Mouse (Mus musculus) embryonic facial prominence, embryonic 11.5 days (tissue): ENCODE measurements around the gene Ltv1. TPM values are rescaled to one million over a fixed set of nuclear protein-coding genes. Genes with fewer than 3 reads are reported as not detected.

ENCODE experiments used
- ATAC-seq: fragments of 200-750 bp; cut with Nextera tagmentation; replicated peaks from 2 replicates; pipeline ENCODE4 v1.8.0; 2017; ENCODE audit warnings: low read depth; ENCODE audit not compliant: insufficient number of reproducible peaks, low FRiP score, low TSS enrichment
- DNase-seq: peaks from one replicate; pipeline ENCODE4 v3.0.0-alpha.2; 2015; ENCODE audit warnings: low spot score
- H3K27ac ChIP-seq: fragments of 300-500 bp; sonication (generic); replicated peaks from 2 replicates; pipeline ENCODE4 v1.5.1; 2014; ENCODE audit warnings: mild to moderate bottlenecking, low read depth, low read length, control low read depth
- H3K27me3 ChIP-seq: fragments of 300-500 bp; sonication (generic); 2 replicates; pipeline ENCODE4 v1.6.1; 2014; ENCODE audit warnings: mild to moderate bottlenecking, low read length, moderate library complexity, mixed read lengths; ENCODE audit not compliant: control insufficient read depth, insufficient read depth
- H3K36me3 ChIP-seq: fragments of 300-500 bp; sonication (generic); replicated peaks from 2 replicates; pipeline ENCODE4 v1.6.1; 2014; ENCODE audit warnings: low read depth, mild to moderate bottlenecking, low read length, moderate library complexity, mixed read lengths; ENCODE audit not compliant: control insufficient read depth, insufficient read depth
- H3K4me1 ChIP-seq: fragments of 300-500 bp; sonication (generic); 2 replicates; pipeline ENCODE4 v1.6.1; 2014; ENCODE audit warnings: low read length, mixed read lengths; ENCODE audit not compliant: control insufficient read depth, insufficient read depth
- H3K4me2 ChIP-seq: fragments of 300-500 bp; sonication (generic); 2 replicates; pipeline ENCODE4 v1.6.1; 2014; ENCODE audit warnings: low read depth, mild to moderate bottlenecking, control low read depth, low read length, moderate library complexity
- H3K4me3 ChIP-seq: fragments of 300-500 bp; sonication (generic); 2 replicates; pipeline ENCODE4 v1.5.1; 2014; ENCODE audit warnings: low read depth, low read length, control low read depth
- H3K9ac ChIP-seq: fragments of 300-500 bp; sonication (generic); replicated peaks from 2 replicates; pipeline ENCODE4 v1.6.1; 2014; ENCODE audit warnings: mild to moderate bottlenecking, control low read depth, low read length
- H3K9me3 ChIP-seq: fragments of 300-500 bp; sonication (generic); replicated peaks from 2 replicates; pipeline ENCODE4 v1.6.1; 2016; ENCODE audit warnings: mild to moderate bottlenecking, low read length, inconsistent platforms, mixed read lengths; ENCODE audit not compliant: control insufficient read depth
- WGBS: fragments of 180-500 bp; shearing (Covaris S2); extraction: QIAGEN DNeasy Blood & Tissue Kit; methylation state at CpG from one replicate; pipeline ENCODE4 v1.1.7; 2014; 5-methylcytosine and 5-hydroxymethylcytosine counted together
- polyA plus RNA-seq: library from polyadenylated mRNA; unstranded; fragments of >200 nt; fragmentation: Nextera tagmentation; extraction: Ambion mirVana; gene quantifications from 2 replicates; pipeline ENCODE4 v1.2.1, GENCODE M21; 2014

Ltv1 gene
- polyA plus RNA-seq, 1 experiment from 2014 or later = 85.0 TPM

DNA sequence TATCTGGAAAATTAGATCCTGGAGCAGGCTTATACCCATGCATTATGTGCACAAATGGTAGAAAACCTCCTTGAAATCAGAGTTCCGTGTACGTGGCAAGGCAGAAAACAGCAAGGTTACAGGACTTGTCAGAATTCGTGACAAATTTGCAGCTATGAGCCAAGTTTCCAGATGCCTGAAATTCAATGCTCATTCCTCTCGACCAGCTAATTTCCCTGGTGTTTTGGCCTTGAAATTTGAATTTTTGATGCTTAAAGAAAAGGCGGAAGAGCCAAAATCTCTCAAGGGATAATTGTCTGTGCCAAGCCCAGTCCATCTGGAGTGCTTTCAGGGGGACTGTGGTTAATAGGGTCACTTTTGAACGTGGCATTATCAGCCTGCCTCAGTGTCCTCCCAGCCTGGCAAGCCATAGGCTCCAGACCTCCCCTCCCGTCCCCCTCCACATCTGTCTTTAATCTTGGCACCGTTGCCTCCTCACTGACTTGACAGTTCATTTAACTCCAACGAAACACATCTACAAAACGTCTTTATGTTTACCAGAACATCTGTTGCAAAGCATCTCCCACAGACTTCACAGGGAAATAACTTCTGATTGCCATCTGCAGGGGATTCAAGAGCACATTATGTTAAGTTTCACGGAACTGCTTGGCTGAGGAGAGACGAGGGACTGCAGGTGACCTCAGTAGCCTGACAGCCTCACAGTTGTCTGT lies 22.1 kb downstream of the Ltv1 start:
- 22% methylated on average over 12 of the region's 12 CpGs for WGBS
- Histone ChIP-seq H3K9ac (no peak overlapping the region), H3K36me3 (no peaks in the 10 kb centered on the region), H3K4me1 (peaks cover 3% of the 10 kb centered on the region), H3K27me3 (no peaks in the 10 kb centered on the region), H3K27ac (0 out of 2 replicates have a peak overlapping the region, but pooled peaks have one; percentile 13), H3K9me3 (no peaks in the 10 kb centered on the region), H3K4me2 (peak overlapping the region; percentile 7), H3K4me3 (no peak overlapping the region)
- ATAC-seq (peak; percentile 61; the same call in 1 of the 2 replicates), DNase-seq (peak; percentile 77)

DNA sequence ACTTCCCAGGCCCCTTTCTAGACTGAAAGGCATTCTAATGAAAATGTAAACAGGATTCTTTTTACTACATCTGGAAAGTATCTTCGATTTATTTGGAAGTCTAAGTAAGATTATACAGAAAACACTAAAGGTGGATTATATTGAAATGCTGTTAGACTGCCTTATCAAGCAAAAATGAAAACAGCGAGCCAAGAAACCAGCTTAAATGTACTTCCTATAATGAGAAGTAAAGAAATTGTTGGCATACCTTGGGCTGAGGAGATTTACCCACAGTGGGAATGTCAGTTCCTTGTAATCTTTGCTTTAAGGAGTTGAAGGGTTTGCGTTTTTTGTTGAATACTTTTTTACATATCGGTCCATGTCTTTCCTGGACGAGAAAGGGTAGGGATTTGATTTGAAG lies 24.5 kb downstream of the Ltv1 start:
- DNase-seq = peak; percentile 39
- Histone ChIP-seq H3K4me3 (no peak overlapping the region), H3K4me1 (peaks cover 3% of the 10 kb centered on the region), H3K36me3 (no peaks in the 10 kb centered on the region), H3K9ac (no peak overlapping the region), H3K27me3 (no peaks in the 10 kb centered on the region), H3K9me3 (no peaks in the 10 kb centered on the region), H3K4me2 (no peak overlapping the region), H3K27ac (peak overlapping the region; percentile 28)
- 75% methylated on average over 5 of the region's 5 CpGs for WGBS
- ATAC-seq = no peak

GRCm38 (mm10) chr10:13162031-13162430 lies 30.9 kb downstream of the Ltv1 start:
- Histone ChIP-seq H3K4me2 (no peak overlapping the region), H3K27ac (no peak overlapping the region), H3K27me3 (no peaks in the 10 kb centered on the region), H3K4me3 (no peak overlapping the region), H3K4me1 (no peaks in the 10 kb centered on the region), H3K9ac (no peak overlapping the region), H3K9me3 (no peaks in the 10 kb centered on the region), H3K36me3 (no peaks in the 10 kb centered on the region)
- DNase-seq (no peak), ATAC-seq (no peak)
- WGBS = 85% methylated on average over 4 of the region's 4 CpGs

- 88% methylated on average over 4 of the region's 4 CpGs for WGBS
- no peak overlapping the region for H3K27ac ChIP-seq
- DNase-seq (no peak), ATAC-seq (no peak)
- no peak overlapping the region for H3K9ac ChIP-seq
- H3K4me1 ChIP-seq = no peaks in the 10 kb centered on the region
- no peaks in the 10 kb centered on the region for H3K27me3 ChIP-seq
- H3K9me3 ChIP-seq = no peaks in the 10 kb centered on the region
- no peak overlapping the region for H3K4me3 ChIP-seq
- no peak overlapping the region for H3K4me2 ChIP-seq
- no peaks in the 10 kb centered on the region for H3K36me3 ChIP-seq
Measured at GRCm38 (mm10) chr10:13160913-13161312, 32.1 kb downstream of the Ltv1 start.

GRCm38 (mm10) chr10:13155377-13155776 lies 37.6 kb downstream of the Ltv1 start:
- DNase-seq (no peak), ATAC-seq (no peak)
- Histone ChIP-seq H3K36me3 (no peaks in the 10 kb centered on the region), H3K4me3 (no peak overlapping the region), H3K9ac (no peak overlapping the region), H3K9me3 (no peaks in the 10 kb centered on the region), H3K27me3 (no peaks in the 10 kb centered on the region), H3K4me1 (no peaks in the 10 kb centered on the region), H3K27ac (no peak overlapping the region), H3K4me2 (no peak overlapping the region)
- 81% methylated on average over 5 of the region's 5 CpGs for WGBS

DNA sequence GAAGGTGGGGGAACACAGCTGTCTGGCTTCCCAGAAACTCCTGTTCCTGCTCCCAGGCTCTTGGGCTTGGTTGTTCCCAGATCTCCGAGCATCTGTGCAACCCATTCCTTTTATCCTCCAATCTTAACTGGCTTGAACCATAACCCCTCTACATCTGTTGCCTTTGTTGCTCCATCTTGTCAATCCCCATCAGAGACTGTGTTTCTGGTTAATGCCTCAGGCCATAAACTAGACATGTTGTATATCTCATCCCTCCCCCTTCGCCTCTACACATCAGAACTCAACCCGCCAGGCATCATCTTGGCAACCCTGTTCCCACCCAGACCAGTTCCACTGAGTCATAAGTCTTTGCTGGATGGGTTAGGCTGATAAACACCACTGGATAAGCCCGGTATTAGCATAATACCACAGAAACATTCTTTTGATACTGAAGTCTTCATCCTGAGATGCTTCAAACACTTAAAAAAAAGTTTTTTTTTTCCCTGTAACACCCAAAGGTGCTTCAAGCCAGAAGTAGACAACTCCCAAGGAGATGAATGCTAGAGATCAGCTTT lies 40.1 kb downstream of the Ltv1 start:
- 81% methylated on average over 4 of the region's 4 CpGs for WGBS

DNA sequence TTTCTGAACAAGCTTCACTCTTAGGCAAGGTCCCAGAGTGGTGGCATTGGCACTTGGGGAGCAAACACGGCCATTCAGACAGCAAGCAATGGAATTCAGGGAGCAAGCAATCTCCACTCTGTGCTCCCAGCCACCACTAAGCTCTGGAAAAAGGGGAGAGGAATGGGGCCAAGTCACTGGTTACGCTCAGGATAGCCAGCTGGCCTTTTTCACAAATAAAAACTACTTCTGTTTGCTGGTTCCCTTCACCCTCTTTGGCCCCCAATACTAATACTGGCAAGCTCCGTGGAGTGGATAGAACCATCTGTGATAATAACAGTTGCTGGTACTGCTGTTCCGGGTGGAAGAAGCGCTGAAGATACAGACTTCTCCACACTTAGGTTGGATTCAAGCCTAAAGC lies 41.6 kb downstream of the Ltv1 start:
- no peak overlapping the region for H3K27ac ChIP-seq
- H3K4me2 ChIP-seq = no peak overlapping the region
- DNase-seq = no peak
- no peaks in the 10 kb centered on the region for H3K4me1 ChIP-seq
- 88% methylated on average over 5 of the region's 5 CpGs for WGBS
- ATAC-seq = no peak
- no peak overlapping the region for H3K4me3 ChIP-seq
- H3K27me3 ChIP-seq = no peaks in the 10 kb centered on the region
- no peak overlapping the region for H3K9ac ChIP-seq
- no peaks in the 10 kb centered on the region for H3K36me3 ChIP-seq
- no peaks in the 10 kb centered on the region for H3K9me3 ChIP-seq

More for the DNA sequence above, 40.1 kb downstream of the Ltv1 start:
- Histone ChIP-seq H3K4me2 (no peak overlapping the region), H3K36me3 (no peaks in the 10 kb centered on the region), H3K27ac (no peak overlapping the region), H3K4me3 (no peak overlapping the region), H3K9me3 (no peaks in the 10 kb centered on the region), H3K4me1 (no peaks in the 10 kb centered on the region), H3K9ac (no peak overlapping the region), H3K27me3 (no peaks in the 10 kb centered on the region)
- ATAC-seq (no peak), DNase-seq (no peak)

- Histone ChIP-seq H3K9ac (no peak overlapping the region), H3K27ac (no peak overlapping the region), H3K4me1 (no peaks in the 10 kb centered on the region), H3K36me3 (no peaks in the 10 kb centered on the region), H3K9me3 (no peaks in the 10 kb centered on the region), H3K27me3 (no peaks in the 10 kb centered on the region), H3K4me3 (no peak overlapping the region), H3K4me2 (no peak overlapping the region)
- ATAC-seq (no peak), DNase-seq (no peak)
- 72% methylated on average over 3 of the region's 3 CpGs for WGBS
Measured at GRCm38 (mm10) chr10:13150435-13150834, 42.5 kb downstream of the Ltv1 start.
